Mouse (Mus musculus) frontal cortex, postnatal 10 days (tissue): ENCODE measurements at regions not wholly inside any gene's neighbourhood (a gene's known extent, or its start where the extent isn't known, plus 50 kb on each side); places are given as distances from the start of the nearest gene placed in this dataset.

ENCODE experiments used
- DNase-seq, 2 experiments: peaks; one replicate each; pipeline ENCODE4 v3.0.0; 2022; ENCODE audit warnings: low spot score in 2 of 2, mixed read lengths in 1 of 2

- DNase-seq, result no peak
Observed at GRCm38 (mm10) chr6:140934286-140934685, 205.2 kb downstream of the Gm11077 start.

- no peak for DNase-seq
Observed at GRCm38 (mm10) chr6:140938025-140938424, 208.9 kb downstream of the Gm11077 start.

GRCm38 (mm10) chr6:140946720-140947119, 217.6 kb downstream of the Gm11077 start:
- DNase-seq, result no peak

- DNase-seq, result no peak
Observed at GRCm38 (mm10) chr6:140950483-140950882, 221.4 kb downstream of the Gm11077 start.

- no peak for DNase-seq
Observed at GRCm38 (mm10) chr6:140953256-140953655, 224.2 kb downstream of the Gm11077 start.

- no peak for DNase-seq
Observed at GRCm38 (mm10) chr6:140953721-140954120, 224.6 kb downstream of the Gm11077 start.

- no peak for DNase-seq
Observed at GRCm38 (mm10) chr6:140955751-140956521, 226.9 kb downstream of the Gm11077 start.

GRCm38 (mm10) chr6:140956522-140956863, 227.4 kb downstream of the Gm11077 start:
- no peak for DNase-seq

- DNase-seq, result no peak
Observed at GRCm38 (mm10) chr6:140961987-140962386, 232.9 kb downstream of the Gm11077 start.

- DNase-seq, result no peak
Observed at GRCm38 (mm10) chr6:140962563-140962962, 233.5 kb downstream of the Gm11077 start.

GRCm38 (mm10) chr6:140973732-140974131, 244.6 kb downstream of the Gm11077 start:
- DNase-seq, result no peak

- no peak for DNase-seq
Observed at GRCm38 (mm10) chr6:140976989-140977388, 247.9 kb downstream of the Gm11077 start.

- no peak for DNase-seq
Observed at GRCm38 (mm10) chr6:140983610-140984009, 254.5 kb downstream of the Gm11077 start.

GRCm38 (mm10) chr6:140984249-140984648, 255.2 kb downstream of the Gm11077 start:
- no peak for DNase-seq

- DNase-seq, result no peak
Observed at GRCm38 (mm10) chr6:140993643-140994580, 255.2 kb upstream of the Pde3a start.

- DNase-seq, result no peak
Observed at GRCm38 (mm10) chr6:140995340-140996135, 253.5 kb upstream of the Pde3a start.

GRCm38 (mm10) chr6:140998069-140998468, 251.0 kb upstream of the Pde3a start:
- DNase-seq, result no peak

- no peak for DNase-seq
Observed at GRCm38 (mm10) chr6:141000552-141000951, 248.5 kb upstream of the Pde3a start.

GRCm38 (mm10) chr6:141001306-141001705, 247.8 kb upstream of the Pde3a start:
- DNase-seq, result no peak

GRCm38 (mm10) chr6:141015055-141015681, 233.9 kb upstream of the Pde3a start:
- no peak for DNase-seq

- DNase-seq, result no peak
Observed at GRCm38 (mm10) chr6:141023501-141023900, 225.6 kb upstream of the Pde3a start.
